Mouse (Mus musculus) lung, postnatal 10 days (tissue): ENCODE results near the gene Car5a.

ENCODE experiments used
- DNase-seq: peaks from one replicate; pipeline ENCODE4 v3.0.0; 2021

Gene Car5a

DNA sequence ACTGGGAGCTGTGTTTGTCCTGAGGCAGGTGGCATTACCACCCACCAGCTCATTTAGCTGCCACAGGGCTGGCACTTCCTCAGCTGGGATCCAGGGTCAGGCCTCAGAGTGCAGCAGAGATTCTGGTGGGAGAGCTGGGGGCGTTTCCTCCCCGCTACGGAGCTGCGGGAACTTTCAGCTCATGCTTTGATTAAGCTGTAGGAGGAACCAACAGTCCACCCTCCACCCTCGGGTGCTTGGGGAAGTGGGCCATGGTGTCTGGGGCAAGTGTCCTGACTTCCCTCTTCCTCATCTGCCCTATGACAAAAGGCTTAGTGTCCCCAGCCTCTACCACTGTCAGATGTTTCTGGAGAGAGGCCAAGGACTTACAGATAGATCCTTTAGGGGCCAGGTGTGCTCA lies 67.5 kb downstream of the Car5a start:
- DNase-seq, result peak; percentile 14

DNA sequence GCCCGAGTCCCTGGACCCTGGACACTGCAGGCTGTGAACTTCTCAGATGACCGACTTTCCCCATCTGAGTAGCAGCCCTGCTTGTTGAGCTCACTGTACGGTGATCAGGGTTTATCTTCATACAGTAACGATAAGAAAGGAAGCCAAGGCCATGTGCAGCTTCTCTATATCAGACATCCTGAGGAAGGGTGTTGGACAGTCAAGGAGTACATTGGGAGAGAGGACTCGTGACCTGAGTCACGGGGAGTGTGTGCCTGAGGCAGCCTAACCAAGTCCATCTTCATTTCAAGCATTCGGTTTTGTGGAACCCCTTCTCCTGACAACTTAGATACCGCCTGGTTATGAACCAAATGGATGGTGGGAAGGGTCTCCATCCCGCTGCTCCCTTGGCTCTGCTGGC lies 69.2 kb downstream of the Car5a start:
- DNase-seq, result no peak

- DNase-seq, result no peak
Measured at GRCm38 (mm10) chr8:121875045-121875444, 69.7 kb downstream of the Car5a start.

GRCm38 (mm10) chr8:121874031-121874430 lies 70.7 kb downstream of the Car5a start:
- peak; percentile 84 for DNase-seq

DNA sequence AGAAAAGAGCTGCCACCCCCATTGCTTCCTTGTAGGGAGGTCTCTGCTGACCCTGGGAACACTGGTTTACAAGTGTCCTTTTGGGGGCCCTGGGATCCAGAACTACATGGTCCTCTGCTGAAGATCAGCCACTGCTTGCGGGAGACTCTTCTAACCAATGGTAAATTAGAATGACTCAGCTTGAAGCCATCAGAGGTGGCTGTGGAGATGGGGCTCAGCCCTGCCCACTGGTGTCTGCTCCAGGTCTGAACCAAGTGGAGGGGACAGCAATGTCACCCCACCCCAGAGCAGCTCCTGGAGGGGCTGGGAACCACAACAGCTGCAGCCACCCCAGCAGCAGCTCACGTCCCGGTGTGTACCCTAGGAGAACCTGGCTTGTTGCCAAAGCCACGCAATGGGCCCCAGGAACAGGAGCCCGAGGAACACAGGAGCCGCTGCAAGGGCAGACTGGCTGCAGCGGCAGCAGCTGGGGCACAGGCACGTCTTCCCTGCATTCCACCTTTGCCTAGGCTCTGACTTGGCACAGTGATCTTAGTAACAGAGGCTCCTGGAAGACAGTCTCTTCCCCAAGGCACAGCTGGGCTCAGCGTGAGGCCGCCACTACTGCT lies 72.8 kb downstream of the Car5a start:
- DNase-seq, result no peak

DNA sequence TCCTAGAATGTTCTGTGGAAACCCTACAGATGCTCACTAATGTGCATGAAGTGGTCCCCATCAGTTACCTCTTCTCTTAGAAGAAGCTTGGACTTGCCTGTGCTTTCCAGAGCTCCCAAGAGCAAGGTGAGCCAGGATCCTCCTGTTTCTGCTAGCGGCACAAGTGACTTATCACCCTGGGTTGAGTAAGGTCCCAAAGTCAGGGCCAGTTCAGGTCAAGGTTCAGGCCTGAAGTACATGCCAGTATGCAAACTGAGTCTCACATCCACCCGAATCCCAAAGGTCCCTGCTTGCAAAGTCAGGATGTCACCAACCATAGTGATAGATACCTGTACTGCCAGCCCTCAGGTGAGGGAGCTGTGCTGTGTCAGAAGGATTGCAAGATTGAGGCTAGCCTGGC lies 74.5 kb downstream of the Car5a start:
- DNase-seq, result no peak

GRCm38 (mm10) chr8:121868896-121869295 lies 75.8 kb downstream of the Car5a start:
- no peak for DNase-seq

- no peak for DNase-seq
Measured at GRCm38 (mm10) chr8:121868196-121868595, 76.5 kb downstream of the Car5a start.
